7 mouse cellular contexts compared by ENCODE assay signal in genomic region chr8:120632969-120633664, GRCm38 (mm10). TPM values are rescaled to one million over a fixed set of nuclear protein-coding genes. Genes with fewer than 3 reads are reported as not detected.
DNase-seq lines count a peak whose midpoint lies in the region; ATAC-seq and TF ChIP-seq lines count a peak whose summit lies in the region.

No protein-coding gene starts in this region.

- DNase-seq in left cerebral cortex, adult 2 months (ENCODE audit: extremely low spot score in 1 of 2, low spot score in 2 of 2), result no peak
- no peak for DNase-seq in left cerebral cortex, adult 18-20 months (ENCODE audit: low spot score in 2 of 2)
- no peak for DNase-seq in forebrain, embryonic 11.5 days (ENCODE audit: low spot score)
- peak; percentile 31 for DNase-seq in limb, embryonic 11.5 days (ENCODE audit: low spot score)
- DNase-seq in urinary bladder, postnatal 10 days (ENCODE audit: low spot score), result no peak
- no peak for DNase-seq in gastrocnemius, adult 8-10 months (ENCODE audit: low spot score in 2 of 2)

- H3K9me3 ChIP-seq in forebrain, embryonic 11.5 days (ENCODE audit: control insufficient read depth, low read length), result no peaks in the 10 kb centered on the region
- H3K9me3 ChIP-seq in limb, embryonic 11.5 days (ENCODE audit: control insufficient read depth, low read length), result no peaks in the 10 kb centered on the region

- no peak for TF ChIP-seq POLR2A in olfactory bulb, adult 2 months (IDR thresholded peaks at IDR 0.05; ENCODE audit: insufficient read depth, low read depth, low read length)

- H3K27me3 ChIP-seq in forebrain, embryonic 11.5 days (ENCODE audit: control insufficient read depth, insufficient read depth, low read length), result peaks cover 23% of the 10 kb centered on the region
- H3K27me3 ChIP-seq in limb, embryonic 11.5 days (ENCODE audit: control insufficient read depth, insufficient read depth, low read length), result peaks cover 13% of the 10 kb centered on the region; the same call in 1 of the 2 replicates

- intact Hi-C loops in left cerebral cortex, adult 2 months (cut with DNase I), result no loop called here

- ATAC-seq in forebrain, embryonic 11.5 days (replicated peaks; ENCODE audit: low FRiP score), result no peak
- ATAC-seq in limb, embryonic 11.5 days (ENCODE audit: insufficient number of reproducible peaks, low FRiP score, low TSS enrichment, low read depth), result no peak

- H3K4me1 ChIP-seq in forebrain, embryonic 11.5 days (replicated peaks; ENCODE audit: control insufficient read depth, insufficient read depth, low read length), result peaks cover 9% of the 10 kb centered on the region; the same call in 1 of the 2 replicates
- peaks cover 10% of the 10 kb centered on the region for H3K4me1 ChIP-seq in limb, embryonic 11.5 days (ENCODE audit: control insufficient read depth, insufficient read depth, low read length)
- peaks cover 18% of the 10 kb centered on the region for H3K4me1 ChIP-seq in olfactory bulb, adult 2 months (ENCODE audit: control insufficient read depth, insufficient read depth, low read length)

- WGBS in forebrain, embryonic 11.5 days, result 27% methylated on average over 17 of the region's 17 CpGs
- 29% methylated on average over 17 of the region's 17 CpGs for whole genome bisulfite sequencing in limb, embryonic 11.5 days
- WGBS in olfactory bulb, adult 2 months, result 54% methylated on average over 17 of the region's 17 CpGs

- H3K4me3 ChIP-seq in left cerebral cortex, adult 2 months, result peak overlapping the region; percentile 64
- peak overlapping the region; percentile 50; the same call in 1 of the 2 replicates for H3K4me3 ChIP-seq in forebrain, embryonic 11.5 days (ENCODE audit: low read depth, low read length)
- H3K4me3 ChIP-seq in limb, embryonic 11.5 days (ENCODE audit: low read depth, low read length), result peak overlapping the region; percentile 64
- H3K4me3 ChIP-seq in olfactory bulb, adult 2 months (ENCODE audit: insufficient read depth, low read depth, low read length), result peak overlapping the region; percentile 79; the same call in 1 of the 2 replicates

- TF ChIP-seq CTCF in left cerebral cortex, adult 2 months (IDR thresholded peaks at IDR 0.05), result no peak
- no peak for TF ChIP-seq CTCF in olfactory bulb, adult 2 months (IDR thresholded peaks at IDR 0.05; ENCODE audit: insufficient read depth, low read depth, low read length)

- no peaks in the 10 kb centered on the region for H3K36me3 ChIP-seq in forebrain, embryonic 11.5 days (ENCODE audit: control insufficient read depth, insufficient read depth, low read length)
- no peaks in the 10 kb centered on the region for H3K36me3 ChIP-seq in limb, embryonic 11.5 days (ENCODE audit: control insufficient read depth, insufficient read depth, low read length)

- peak overlapping the region; percentile 95 for H3K4me2 ChIP-seq in forebrain, embryonic 11.5 days (ENCODE audit: low read depth, low read length, severe bottlenecking)
- peak overlapping the region; percentile 99 for H3K4me2 ChIP-seq in limb, embryonic 11.5 days (ENCODE audit: low read depth, severe bottlenecking)

- H3K27ac ChIP-seq in left cerebral cortex, adult 2 months, result peak overlapping the region; percentile 28; the same call in 1 of the 2 replicates
- H3K27ac ChIP-seq in forebrain, embryonic 11.5 days (ENCODE audit: low read depth, low read length), result no peak overlapping the region
- H3K27ac ChIP-seq in limb, embryonic 11.5 days (replicated peaks; ENCODE audit: low read depth, low read length), result no peak overlapping the region
- no peak overlapping the region for H3K27ac ChIP-seq in olfactory bulb, adult 2 months (ENCODE audit: insufficient read depth, low read depth, low read length)

- no peak overlapping the region for H3K9ac ChIP-seq in forebrain, embryonic 11.5 days (ENCODE audit: low read length)
- no peak overlapping the region for H3K9ac ChIP-seq in limb, embryonic 11.5 days (ENCODE audit: low read length)

RNA-seq across cellular contexts. Expression of gene 1190005I06Rik, which starts 14.3 kb away (rescaled TPM):
- total RNA-seq in left cerebral cortex, adult 2 months (2021), result 10 to 100 TPM; 11.3 to 11.5 TPM
- 10 to 100 TPM; 10.1 to 15.6 TPM for total RNA-seq in left cerebral cortex, adult 18-20 months (2021)
- 1.6 and 2.3 TPM in 2 replicates for polyA plus RNA-seq in forebrain, embryonic 11.5 days (2014; fragmentation: Nextera tagmentation; extraction: Ambion mirVana)
- polyA plus RNA-seq in limb, embryonic 11.5 days (2014; fragmentation: Nextera tagmentation; extraction: Ambion mirVana), result 4.7 and 6.2 TPM in 2 replicates
- polyA plus RNA-seq in olfactory bulb, adult 2 months (2012; ENCODE audit: insufficient read depth, insufficient read length, low replicate concordance, missing spikeins), result not detected in 2 replicates
- 1 to 10 TPM in 2 of 4 experiments, under 1 TPM in 1, not detected in 1; 0.89 to 1.1 (median 1.1) TPM for total RNA-seq in gastrocnemius, adult 8-10 months (2022)

RNA-seq across cellular contexts. Expression of gene Gm27021, which starts 34.8 kb away (rescaled TPM):
- total RNA-seq in left cerebral cortex, adult 2 months (2021), result 1 to 10 TPM in 1 of 2 experiments, not detected in 1; 1.5 TPM
- under 1 TPM; 0.59 to 0.91 TPM for total RNA-seq in left cerebral cortex, adult 18-20 months (2021)
- 3.3 and 3.5 TPM in 2 replicates for polyA plus RNA-seq in forebrain, embryonic 11.5 days (2014; fragmentation: Nextera tagmentation; extraction: Ambion mirVana)
- polyA plus RNA-seq in limb, embryonic 11.5 days (2014; fragmentation: Nextera tagmentation; extraction: Ambion mirVana), result 1.7 and 2.1 TPM in 2 replicates
- not detected in 2 replicates for polyA plus RNA-seq in olfactory bulb, adult 2 months (2012; ENCODE audit: insufficient read depth, insufficient read length, low replicate concordance, missing spikeins)
- total RNA-seq in gastrocnemius, adult 8-10 months (2022), result not detected

RNA-seq across cellular contexts. Expression of gene Cox4i1, which starts 34.9 kb away (rescaled TPM):
- 1,000 to 10,000 TPM; 1,050 to 1,086 TPM for total RNA-seq in left cerebral cortex, adult 2 months (2021)
- total RNA-seq in left cerebral cortex, adult 18-20 months (2021), result 1,000 to 10,000 TPM; 1,182 TPM
- polyA plus RNA-seq in forebrain, embryonic 11.5 days (2014; fragmentation: Nextera tagmentation; extraction: Ambion mirVana), result 812 and 850 TPM in 2 replicates
- 876 and 921 TPM in 2 replicates for polyA plus RNA-seq in limb, embryonic 11.5 days (2014; fragmentation: Nextera tagmentation; extraction: Ambion mirVana)
- polyA plus RNA-seq in olfactory bulb, adult 2 months (2012; ENCODE audit: insufficient read depth, insufficient read length, low replicate concordance, missing spikeins), result 424 TPM in 1 of 2 replicates, not detected in the other
- 1,000 to 10,000 TPM; 1,398 to 1,509 (median 1,471) TPM for total RNA-seq in gastrocnemius, adult 8-10 months (2022)

RNA-seq across cellular contexts. Expression of gene Emc8, which starts 35.3 kb away (rescaled TPM):
- 10 to 100 TPM; 68.1 to 81.2 TPM for total RNA-seq in left cerebral cortex, adult 2 months (2021)
- 10 to 100 TPM; 71.4 to 79.7 TPM for total RNA-seq in left cerebral cortex, adult 18-20 months (2021)
- 307 and 321 TPM in 2 replicates for polyA plus RNA-seq in forebrain, embryonic 11.5 days (2014; fragmentation: Nextera tagmentation; extraction: Ambion mirVana)
- polyA plus RNA-seq in limb, embryonic 11.5 days (2014; fragmentation: Nextera tagmentation; extraction: Ambion mirVana), result 369 TPM in 2 replicates
- polyA plus RNA-seq in olfactory bulb, adult 2 months (2012; ENCODE audit: insufficient read depth, insufficient read length, low replicate concordance, missing spikeins), result 399 TPM in 1 of 2 replicates, not detected in the other
- total RNA-seq in gastrocnemius, adult 8-10 months (2022), result 10 to 100 TPM; 18.7 to 29.5 (median 25.8) TPM

RNA-seq across cellular contexts. Expression of gene Gins2, which starts 44.0 kb away (rescaled TPM):
- 1 to 10 TPM; 1.0 to 2.9 TPM for total RNA-seq in left cerebral cortex, adult 2 months (2021)
- total RNA-seq in left cerebral cortex, adult 18-20 months (2021), result 1 to 10 TPM; 2.1 to 2.4 TPM
- 105 and 115 TPM in 2 replicates for polyA plus RNA-seq in forebrain, embryonic 11.5 days (2014; fragmentation: Nextera tagmentation; extraction: Ambion mirVana)
- 130 and 132 TPM in 2 replicates for polyA plus RNA-seq in limb, embryonic 11.5 days (2014; fragmentation: Nextera tagmentation; extraction: Ambion mirVana)
- not detected in 2 replicates for polyA plus RNA-seq in olfactory bulb, adult 2 months (2012; ENCODE audit: insufficient read depth, insufficient read length, low replicate concordance, missing spikeins)
- total RNA-seq in gastrocnemius, adult 8-10 months (2022), result under 1 TPM in 3 of 4 experiments, not detected in 1; 0.09 to 0.43 (median 0.36) TPM

Comparison
In these comparisons a context has a peak if more than half of its experiments do, and no peak if none do; other contexts are left out.
1. RNA of gene 1190005I06Rik, which starts 14.3 kb away (total RNA-seq): 10.1 to 15.6 TPM in left cerebral cortex, adult 18-20 months and 11.3 to 11.5 TPM in left cerebral cortex, adult 2 months; 0.89 to 1.1 TPM in gastrocnemius, adult 8-10 months; every median in the first group is over 4 times any median in the second.
2. Peak in every context shown above with its lines, with median percentiles within 50 percentile points of each other: H3K4me3 ChIP-seq.